Mouse (Mus musculus) c-Kit-positive CD71-positive TER-119-negative erythroid progenitor cells, embryonic 14.5 days (primary cell): Measurements from ENCODE around the gene Gm6309.
"Not testable (repeated sequence)": the region's sequence is repeated elsewhere in the genome, so short reads cannot be mapped to it uniquely, and the experiment has no call there.

Experiments used
- DNase-seq: peaks from one replicate; pipeline ENCODE4 v3.0.0-alpha.2; 2013; ENCODE audit warnings: low read depth

Gene Gm6309

DNA sequence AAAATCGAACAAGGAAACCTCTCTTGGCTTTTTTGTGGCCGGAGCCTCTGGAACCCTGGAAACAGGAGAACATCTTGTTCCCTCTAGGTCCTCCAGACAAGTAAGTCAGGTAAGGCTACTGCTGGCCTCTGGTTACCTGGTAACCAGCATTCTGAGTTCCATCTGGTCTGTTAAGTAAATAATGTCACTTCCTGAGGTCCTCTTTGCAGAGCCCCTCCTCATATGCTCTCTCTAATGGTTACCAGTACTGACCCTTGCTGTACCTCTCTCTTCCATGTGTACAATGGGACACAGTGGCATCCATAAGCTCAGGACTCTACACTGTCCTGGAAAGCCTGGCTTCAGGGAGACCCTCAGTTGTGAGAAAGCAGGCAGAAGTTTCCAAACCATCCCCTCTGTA lies at the start of gene Gm6309:
Gene Gm6309, minus strand, starts transcription at position 101 of the 400 bp plus-strand sequence.
- DNase-seq, result not testable (repeated sequence)

- DNase-seq, result no peak
Measured at GRCm38 (mm10) chr5:146205537-146205936, 35.0 kb upstream of the Gm6309 start.

DNA sequence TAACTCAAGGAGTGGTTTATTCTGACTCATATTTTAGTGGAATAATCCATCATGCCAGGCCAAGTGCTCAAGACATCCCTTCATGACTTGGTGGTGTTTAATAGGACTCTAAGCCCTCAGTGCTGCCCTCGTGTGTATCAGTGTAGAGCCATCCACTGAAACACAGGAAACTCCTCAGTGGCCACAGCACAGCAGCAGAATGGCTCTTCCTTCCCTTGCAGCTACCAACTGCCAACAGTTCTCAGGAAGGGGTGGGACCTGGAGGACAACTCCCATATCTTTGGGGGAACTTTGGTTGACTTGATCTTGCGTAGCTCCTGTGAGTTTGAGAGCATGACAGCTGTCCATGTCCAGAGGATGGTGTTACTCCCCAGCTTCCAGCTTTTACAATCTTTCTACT lies 33.4 kb upstream of the Gm6309 start:
- DNase-seq, result no peak

DNA sequence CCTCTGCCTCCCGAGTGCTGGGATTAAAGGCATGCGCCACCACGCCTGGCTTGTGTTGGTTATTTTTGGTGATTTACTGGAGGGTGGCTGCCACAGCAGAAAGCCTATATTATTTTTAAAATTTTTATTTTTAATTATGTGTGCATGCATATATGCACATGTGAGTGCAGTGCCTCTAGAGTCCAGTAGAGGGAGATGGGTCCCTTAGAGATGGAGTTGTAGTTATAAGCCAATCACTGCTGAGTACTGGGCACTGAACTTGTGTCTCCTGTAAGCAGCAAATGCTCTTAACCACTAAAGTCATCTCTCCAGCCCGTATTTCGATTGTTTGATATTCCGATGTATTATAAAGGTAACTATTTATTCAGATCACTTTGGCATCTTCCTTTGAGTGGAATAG lies 30.1 kb upstream of the Gm6309 start:
- no peak for DNase-seq

DNA sequence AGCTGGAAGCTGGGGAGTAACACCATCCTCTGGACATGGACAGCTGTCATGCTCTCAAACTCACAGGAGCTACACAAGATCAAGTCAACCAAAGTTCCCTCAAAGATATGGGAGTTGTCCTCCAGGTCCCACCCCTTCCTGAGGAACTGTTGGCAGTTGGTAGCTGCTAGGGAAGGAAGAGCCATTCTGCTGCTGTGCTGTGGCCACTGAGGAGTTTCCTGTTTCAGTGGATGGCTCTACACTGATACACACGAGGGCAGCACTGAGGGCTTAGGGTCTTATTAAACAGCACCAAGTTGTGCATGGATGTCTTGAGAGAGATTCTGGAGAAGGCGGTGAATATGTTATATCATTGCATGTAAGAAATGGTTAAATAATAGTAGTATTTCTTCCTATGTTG lies 29.0 kb upstream of the Gm6309 start:
- no peak for DNase-seq

- no peak for DNase-seq
Measured at GRCm38 (mm10) chr5:146199073-146199472, 28.6 kb upstream of the Gm6309 start.

DNA sequence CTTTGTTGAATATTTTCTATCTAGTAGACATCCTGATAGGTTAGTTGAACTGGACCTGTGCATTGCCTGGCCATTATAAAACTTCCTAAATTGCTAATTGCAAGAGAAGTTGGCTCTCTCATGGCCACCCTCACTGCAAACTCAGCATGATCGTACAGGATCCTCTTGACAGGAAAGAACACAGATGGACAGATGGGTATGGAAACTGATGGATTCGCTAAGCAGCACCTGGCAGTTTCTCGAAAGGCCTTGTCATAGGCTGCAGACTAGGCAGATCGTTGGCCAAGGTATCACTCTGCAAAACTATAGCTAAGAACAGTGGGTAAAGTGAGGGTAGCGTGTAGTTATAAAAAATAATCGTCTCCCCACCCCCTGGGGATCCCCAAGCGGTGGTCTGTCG lies 22.8 kb upstream of the Gm6309 start:
- DNase-seq, result no peak

- DNase-seq, result no peak
Measured at GRCm38 (mm10) chr5:146190501-146191269, 20.2 kb upstream of the Gm6309 start.

- no peak for DNase-seq
Measured at GRCm38 (mm10) chr5:146190093-146190492, 19.6 kb upstream of the Gm6309 start.

DNA sequence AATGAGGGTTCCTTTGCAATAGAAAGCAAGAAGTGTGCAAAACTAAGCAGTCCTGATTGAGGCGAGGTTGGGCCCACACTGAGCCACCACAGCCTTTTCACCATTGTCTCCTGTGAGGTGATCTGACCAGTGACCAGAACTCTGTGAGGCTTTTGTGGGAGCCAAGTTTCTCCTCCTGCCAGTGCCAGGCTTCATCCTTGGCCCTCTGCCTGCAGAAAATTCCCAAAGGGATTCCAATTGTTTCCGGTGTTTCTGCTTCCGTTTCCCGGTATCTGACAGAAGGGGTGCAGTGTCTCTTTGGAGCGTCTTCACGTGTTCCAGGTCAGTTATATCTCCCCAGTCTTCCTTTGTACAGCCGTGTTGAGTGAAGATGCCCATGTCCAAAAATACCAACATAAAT lies 18.2 kb upstream of the Gm6309 start:
- DNase-seq, result no peak

DNA sequence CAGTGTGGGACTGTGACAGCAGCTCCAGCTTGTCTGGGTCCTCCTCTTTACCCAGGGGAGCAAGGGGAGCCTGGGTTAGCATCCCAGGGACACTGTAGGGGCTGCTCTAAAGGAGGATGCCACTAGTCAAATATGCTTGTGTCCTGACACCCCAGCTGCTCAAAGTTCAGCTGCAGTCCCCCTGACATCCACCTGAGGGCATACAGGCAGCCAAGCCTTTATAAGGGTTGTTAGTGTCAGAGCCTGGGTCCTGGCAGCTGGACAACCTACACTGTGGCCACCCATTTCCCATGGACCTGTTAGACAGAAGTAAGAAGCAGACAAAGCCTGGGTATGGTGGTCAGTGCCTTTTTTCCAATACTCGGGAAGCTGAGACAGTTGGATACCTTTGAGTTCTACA lies 17.6 kb upstream of the Gm6309 start:
- DNase-seq, result peak; percentile 10

- DNase-seq, result not testable (repeated sequence)
Measured at GRCm38 (mm10) chr5:146187441-146187840, 16.9 kb upstream of the Gm6309 start.

DNA sequence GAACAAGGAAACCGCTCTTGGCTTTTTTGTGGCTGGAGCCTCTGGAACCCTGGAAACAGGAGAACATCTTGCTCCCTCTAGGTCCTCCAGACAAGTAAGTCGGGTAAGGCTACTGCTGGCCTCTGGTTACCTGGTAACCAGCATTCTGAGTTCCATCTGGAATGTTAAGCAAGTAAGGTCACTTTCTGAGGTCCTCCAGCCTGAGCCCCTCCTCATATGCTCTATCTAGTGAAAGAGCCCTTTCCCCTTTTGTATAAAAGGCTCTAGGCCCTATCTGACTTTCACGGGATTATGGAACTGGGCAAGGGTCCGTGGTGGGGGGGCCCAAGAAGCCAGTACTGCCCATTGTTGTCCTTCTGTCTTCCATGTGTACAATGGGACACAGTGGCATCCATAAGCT lies 14.7 kb upstream of the Gm6309 start, which contains the start of gene 1700001J03Rik:
Gene 1700001J03Rik, minus strand, starts transcription at position 101 of the 400 bp plus-strand sequence.
- not testable (repeated sequence) for DNase-seq

- DNase-seq, result not testable (repeated sequence)
Measured at GRCm38 (mm10) chr5:146172744-146173143, 2.2 kb upstream of the Gm6309 start.

GRCm38 (mm10) chr5:146160439-146160838 lies 10.1 kb downstream of the Gm6309 start, which contains the start of gene Gm5565:
Gene Gm5565, minus strand, starts transcription at chr5:146160539.
- not testable (repeated sequence) for DNase-seq

DNA sequence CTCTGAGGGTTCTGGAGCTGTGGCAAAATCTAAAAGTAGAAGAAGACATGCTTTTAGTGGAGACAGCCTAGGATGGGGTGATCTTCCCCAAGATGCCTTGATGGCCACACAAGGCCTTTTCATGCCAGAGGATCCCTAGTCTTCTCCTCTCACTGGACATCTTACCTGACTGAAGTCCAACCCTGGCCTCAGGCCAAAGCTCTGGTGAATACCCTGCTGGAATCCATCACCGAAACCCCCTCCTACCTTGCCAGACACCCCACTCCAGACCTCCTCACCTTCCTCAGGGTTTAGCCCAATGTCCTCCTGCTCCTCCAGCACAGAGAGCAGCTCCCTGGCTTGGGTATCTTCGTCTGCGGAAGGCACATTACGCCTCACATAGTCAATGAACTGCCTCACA lies 12.2 kb downstream of the Gm6309 start:
- not testable (repeated sequence) for DNase-seq

GRCm38 (mm10) chr5:146150454-146150853 lies 20.1 kb downstream of the Gm6309 start:
- DNase-seq, result no peak

DNA sequence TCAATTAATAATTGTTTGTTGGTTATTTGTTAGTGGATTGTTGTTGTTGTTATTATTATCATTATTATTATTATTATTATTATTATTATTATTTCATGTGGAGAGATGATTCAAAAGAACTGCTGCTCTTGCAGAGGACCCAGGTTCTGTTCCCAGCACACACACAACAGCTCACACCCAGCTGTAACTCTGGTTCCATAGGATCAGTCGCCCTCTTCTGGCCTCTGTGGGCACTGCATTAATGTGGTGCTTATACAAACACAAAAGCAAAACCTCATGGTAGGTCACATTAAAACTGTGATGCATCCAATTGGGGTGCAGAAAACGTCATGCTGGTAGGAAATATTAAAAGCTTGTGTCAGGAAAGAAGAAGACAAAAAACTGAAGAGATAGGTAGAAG lies 22.6 kb downstream of the Gm6309 start:
- no peak for DNase-seq
